Mouse (Mus musculus): ENCODE measurements around the gene Acot8. TPM values are rescaled to one million over a fixed set of nuclear protein-coding genes. Genes with fewer than 3 reads are reported as not detected.

Gene Acot8
- total and polyA plus RNA-seq, 2 experiments from 2014 or later = 17.5 to 24.2 TPM

GRCm38 (mm10) chr2:164761502-164761901 lies 43.2 kb downstream of the Acot8 start:
- Histone ChIP-seq H3K36me3 (ENCODE audit: insufficient read depth, low read length) (peaks cover 53% of the 10 kb centered on the region), H3K9ac (replicated peaks; ENCODE audit: low read length, poor library complexity, severe bottlenecking) (no peak overlapping the region), H3K4me1 (ENCODE audit: insufficient read depth, low read length) (no peaks in the 10 kb centered on the region), H3K27me3 (ENCODE audit: insufficient read depth, low read length) (no peaks in the 10 kb centered on the region), H3K27ac (ENCODE audit: low read depth, low read length) (no peak overlapping the region), H3K9me3 (ENCODE audit: low read length) (no peaks in the 10 kb centered on the region), H3K4me2 (ENCODE audit: low read depth, low read length, poor library complexity, severe bottlenecking) (no peak overlapping the region), H3K4me3 (ENCODE audit: low read depth, low read length) (no peak overlapping the region)
- WGBS = 96% methylated on average over 2 of the region's 2 CpGs
- DNase-seq (ENCODE audit: low spot score) = peak; percentile 21
- ATAC-seq (ENCODE audit: low FRiP score) = no peak
- no peak for TF ChIP-seq CTCF (IDR thresholded peaks at IDR 0.05)

DNA sequence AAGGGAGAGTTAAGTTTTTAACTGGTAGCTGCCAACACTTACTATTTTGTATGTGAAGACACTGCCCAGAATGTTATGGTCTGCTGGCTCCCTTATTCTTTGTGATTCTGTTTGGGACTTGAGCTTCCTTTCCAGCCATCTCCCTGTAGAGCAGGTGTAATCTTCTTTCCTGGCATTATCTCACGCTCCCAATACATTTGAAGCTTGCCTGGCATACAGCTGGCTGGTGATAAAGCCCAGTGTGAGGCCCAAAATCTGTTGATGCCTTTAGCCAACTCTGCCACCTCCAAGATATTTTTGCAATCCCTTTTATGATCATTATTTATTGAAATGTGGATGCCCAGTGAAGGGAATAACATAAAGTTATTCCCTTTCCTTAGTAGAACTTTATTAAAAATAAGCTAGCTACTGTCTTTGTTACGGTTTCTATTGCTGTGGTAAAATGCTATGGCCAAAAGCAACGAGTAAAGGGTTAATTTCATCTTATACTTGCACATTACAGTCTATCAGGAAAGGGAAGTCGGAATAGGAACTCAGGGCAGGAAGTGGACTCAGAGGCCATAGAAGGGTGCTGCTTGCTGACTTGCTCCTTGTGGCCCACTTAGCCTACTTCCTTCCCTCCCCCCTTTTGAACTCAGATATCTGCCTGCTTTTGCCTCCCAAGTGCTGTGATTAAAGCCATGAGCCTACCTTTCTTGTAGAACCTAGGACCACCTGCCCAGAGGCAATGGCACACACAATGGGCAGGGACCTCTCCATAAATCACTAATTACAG lies 44.4 kb downstream of the Acot8 start:
- ATAC-seq (ENCODE audit: low FRiP score) (no peak), DNase-seq (ENCODE audit: low spot score) (no peak)
- WGBS = 84% methylated on average over 4 of the region's 4 CpGs
- H3K4me2 ChIP-seq (ENCODE audit: low read depth, low read length, poor library complexity, severe bottlenecking) = no peak overlapping the region
- no peaks in the 10 kb centered on the region for H3K27me3 ChIP-seq (ENCODE audit: insufficient read depth, low read length)
- no peaks in the 10 kb centered on the region for H3K9me3 ChIP-seq (ENCODE audit: low read length)
- H3K4me1 ChIP-seq (ENCODE audit: insufficient read depth, low read length) = no peaks in the 10 kb centered on the region
- H3K36me3 ChIP-seq (ENCODE audit: insufficient read depth, low read length) = peaks cover 59% of the 10 kb centered on the region
- H3K4me3 ChIP-seq (ENCODE audit: low read depth, low read length) = no peak overlapping the region
- no peak overlapping the region for H3K9ac ChIP-seq (replicated peaks; ENCODE audit: low read length, poor library complexity, severe bottlenecking)
- no peak overlapping the region for H3K27ac ChIP-seq (ENCODE audit: low read depth, low read length)
- TF ChIP-seq CTCF (IDR thresholded peaks at IDR 0.05) = no peak

DNA sequence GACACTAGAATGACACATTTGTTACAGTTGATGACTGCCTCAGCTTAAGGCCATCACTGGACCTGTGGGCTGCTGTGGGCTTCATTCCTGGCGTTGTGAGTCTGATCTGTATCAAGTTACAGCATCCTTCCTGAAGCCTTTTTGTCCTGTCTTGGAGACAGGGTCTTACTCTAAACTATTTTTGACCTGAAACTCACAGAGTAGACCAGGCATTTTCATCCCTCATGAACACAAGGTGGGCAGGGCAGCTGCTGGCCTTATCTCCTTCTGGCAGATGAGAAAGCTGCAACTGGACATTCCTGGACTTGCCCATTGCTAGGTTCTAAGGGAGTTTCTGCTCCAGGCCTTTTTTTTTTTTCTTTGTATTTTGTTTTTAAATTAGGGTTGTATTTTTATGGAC lies 46.0 kb downstream of the Acot8 start:
- no peak for TF ChIP-seq CTCF (IDR thresholded peaks at IDR 0.05)
- peaks cover 68% of the 10 kb centered on the region for H3K36me3 ChIP-seq (ENCODE audit: insufficient read depth, low read length)
- ATAC-seq (ENCODE audit: low FRiP score) = no peak
- H3K4me2 ChIP-seq (ENCODE audit: low read depth, low read length, poor library complexity, severe bottlenecking) = no peak overlapping the region
- H3K27ac ChIP-seq (ENCODE audit: low read depth, low read length) = no peak overlapping the region
- 67% methylated on average over 1 of the region's 1 CpGs for WGBS
- H3K4me3 ChIP-seq (ENCODE audit: low read depth, low read length) = no peak overlapping the region
- no peaks in the 10 kb centered on the region for H3K4me1 ChIP-seq (ENCODE audit: insufficient read depth, low read length)
- DNase-seq (ENCODE audit: low spot score) = no peak
- H3K27me3 ChIP-seq (ENCODE audit: insufficient read depth, low read length) = no peaks in the 10 kb centered on the region
- no peak overlapping the region for H3K9ac ChIP-seq (replicated peaks; ENCODE audit: low read length, poor library complexity, severe bottlenecking)
- H3K9me3 ChIP-seq (ENCODE audit: low read length) = no peaks in the 10 kb centered on the region

GRCm38 (mm10) chr2:164757841-164758240 lies 46.8 kb downstream of the Acot8 start:
- Histone ChIP-seq H3K27me3 (ENCODE audit: insufficient read depth, low read length) (no peaks in the 10 kb centered on the region), H3K27ac (ENCODE audit: low read depth, low read length) (no peak overlapping the region), H3K4me3 (ENCODE audit: low read depth, low read length) (no peak overlapping the region), H3K4me2 (ENCODE audit: low read depth, low read length, poor library complexity, severe bottlenecking) (no peak overlapping the region), H3K9ac (replicated peaks; ENCODE audit: low read length, poor library complexity, severe bottlenecking) (no peak overlapping the region), H3K4me1 (ENCODE audit: insufficient read depth, low read length) (no peaks in the 10 kb centered on the region), H3K9me3 (ENCODE audit: low read length) (no peaks in the 10 kb centered on the region), H3K36me3 (ENCODE audit: insufficient read depth, low read length) (peaks cover 63% of the 10 kb centered on the region)
- TF ChIP-seq CTCF (IDR thresholded peaks at IDR 0.05) = no peak
- no peak for DNase-seq (ENCODE audit: low spot score)
- 93% methylated on average over 10 of the region's 11 CpGs for WGBS
- no peak for ATAC-seq (ENCODE audit: low FRiP score)

DNA sequence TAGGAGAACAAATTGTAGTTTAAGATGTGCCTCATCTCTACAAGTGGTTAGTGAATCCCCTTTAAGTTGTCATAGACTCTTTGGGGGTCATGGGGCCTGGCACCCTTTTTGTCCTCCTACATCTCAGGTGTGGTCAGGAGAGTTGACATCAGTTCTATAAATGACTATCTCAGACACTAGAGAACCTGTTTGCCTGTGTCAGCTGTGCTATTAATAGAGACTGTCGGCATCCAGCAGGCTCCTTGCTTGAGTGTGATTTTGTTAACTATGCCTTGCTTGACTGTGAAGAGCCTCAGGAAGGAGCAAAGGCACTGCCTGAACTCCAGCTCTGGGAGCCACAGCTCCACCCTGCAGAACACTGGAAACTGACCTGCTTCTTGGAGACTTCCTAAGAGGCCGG lies 49.9 kb downstream of the Acot8 start:
- Histone ChIP-seq H3K9me3 (ENCODE audit: low read length) (no peaks in the 10 kb centered on the region), H3K27ac (ENCODE audit: low read depth, low read length) (no peak overlapping the region), H3K4me3 (ENCODE audit: low read depth, low read length) (no peak overlapping the region), H3K27me3 (ENCODE audit: insufficient read depth, low read length) (no peaks in the 10 kb centered on the region), H3K36me3 (ENCODE audit: insufficient read depth, low read length) (peaks cover 57% of the 10 kb centered on the region), H3K4me1 (ENCODE audit: insufficient read depth, low read length) (no peaks in the 10 kb centered on the region), H3K9ac (replicated peaks; ENCODE audit: low read length, poor library complexity, severe bottlenecking) (no peak overlapping the region), H3K4me2 (ENCODE audit: low read depth, low read length, poor library complexity, severe bottlenecking) (no peak overlapping the region)
- no peak for ATAC-seq (ENCODE audit: low FRiP score)
- DNase-seq (ENCODE audit: low spot score) = no peak
- no peak for TF ChIP-seq CTCF (IDR thresholded peaks at IDR 0.05)
- WGBS = 97% methylated on average over 2 of the region's 2 CpGs

- H3K4me2 ChIP-seq (ENCODE audit: low read depth, low read length, poor library complexity, severe bottlenecking) = no peak overlapping the region
- no peak for ATAC-seq (ENCODE audit: low FRiP score)
- DNase-seq (ENCODE audit: low spot score) = no peak
- WGBS = 92% methylated on average over 11 of the region's 11 CpGs
- H3K27ac ChIP-seq (ENCODE audit: low read depth, low read length) = no peak overlapping the region
- H3K4me1 ChIP-seq (ENCODE audit: insufficient read depth, low read length) = no peaks in the 10 kb centered on the region
- no peak for TF ChIP-seq CTCF (IDR thresholded peaks at IDR 0.05)
- H3K9ac ChIP-seq (replicated peaks; ENCODE audit: low read length, poor library complexity, severe bottlenecking) = no peak overlapping the region
- no peaks in the 10 kb centered on the region for H3K9me3 ChIP-seq (ENCODE audit: low read length)
- no peak overlapping the region for H3K4me3 ChIP-seq (ENCODE audit: low read depth, low read length)
- H3K36me3 ChIP-seq (ENCODE audit: insufficient read depth, low read length) = peaks cover 57% of the 10 kb centered on the region
- no peaks in the 10 kb centered on the region for H3K27me3 ChIP-seq (ENCODE audit: insufficient read depth, low read length)
Measured at GRCm38 (mm10) chr2:164754105-164754504, 50.6 kb downstream of the Acot8 start.
